Mouse (Mus musculus) neural tube, embryonic 13.5 days (tissue): ENCODE data around the gene Slit3. TPM values are rescaled to one million over a fixed set of nuclear protein-coding genes. Genes with fewer than 3 reads are reported as not detected.

Source experiments
- ATAC-seq: fragments of 200-750 bp; cut with Nextera tagmentation; 2 replicates; pipeline ENCODE4 v1.8.0; 2017; ENCODE audit warnings: low read depth, mild to moderate bottlenecking, moderate TSS enrichment, moderate library complexity
- H3K27ac ChIP-seq: fragments of 300-500 bp; sonication (generic); replicated peaks from 2 replicates; pipeline ENCODE4 v1.5.1; 2015; ENCODE audit warnings: moderate library complexity, mild to moderate bottlenecking, inconsistent platforms
- H3K27me3 ChIP-seq: fragments of 300-500 bp; sonication (generic); 2 replicates; pipeline ENCODE4 v1.6.1; 2015; ENCODE audit warnings: mild to moderate bottlenecking, inconsistent platforms
- H3K36me3 ChIP-seq: fragments of 300-500 bp; sonication (generic); 2 replicates; pipeline ENCODE4 v1.6.1; 2015; ENCODE audit warnings: mild to moderate bottlenecking, inconsistent platforms
- H3K4me1 ChIP-seq: fragments of 300-500 bp; sonication (generic); replicated peaks from 2 replicates; pipeline ENCODE4 v1.6.1; 2015; ENCODE audit warnings: inconsistent platforms
- H3K4me2 ChIP-seq: fragments of 300-500 bp; sonication (generic); 2 replicates; pipeline ENCODE4 v1.6.1; 2015; ENCODE audit warnings: inconsistent platforms, mild to moderate bottlenecking, moderate library complexity
- H3K4me3 ChIP-seq: fragments of 300-500 bp; sonication (generic); 2 replicates; pipeline ENCODE4 v1.5.1; 2015; ENCODE audit warnings: mild to moderate bottlenecking, inconsistent platforms
- H3K9ac ChIP-seq: fragments of 300-500 bp; sonication (generic); 2 replicates; pipeline ENCODE4 v1.6.1; 2015; ENCODE audit warnings: moderate library complexity, mild to moderate bottlenecking, inconsistent platforms
- H3K9me3 ChIP-seq: fragments of 300-500 bp; sonication (generic); 2 replicates; pipeline ENCODE4 v1.6.1; 2016; ENCODE audit warnings: inconsistent platforms
- WGBS: fragments of 180-500 bp; shearing (Covaris S2); methylation state at CpG from one replicate; pipeline ENCODE4 v1.1.7; 2015; 5-methylcytosine and 5-hydroxymethylcytosine counted together
- polyA plus RNA-seq: library from polyadenylated mRNA; unstranded; fragments of >200 nt; fragmentation: Nextera tagmentation; extraction: Ambion mirVana; gene quantifications from 2 replicates; pipeline ENCODE4 v1.2.1, GENCODE M21; 2015

Gene Slit3
- polyA plus RNA-seq, 1 experiment from 2014 or later = 31.2 TPM

- no peaks in the 10 kb centered on the region; the same call in 1 of the 2 replicates for H3K36me3 ChIP-seq
- WGBS = 54% methylated on average over 6 of the region's 6 CpGs
- H3K27ac ChIP-seq = no peak overlapping the region; the same call in 1 of the 2 replicates
- peaks cover 80% of the 10 kb centered on the region for H3K4me1 ChIP-seq
- no peak overlapping the region for H3K9ac ChIP-seq
- no peak overlapping the region for H3K4me2 ChIP-seq
- H3K27me3 ChIP-seq = no peaks in the 10 kb centered on the region
- no peaks in the 10 kb centered on the region for H3K9me3 ChIP-seq
- no peak overlapping the region for H3K4me3 ChIP-seq
- no peak for ATAC-seq
Measured at GRCm38 (mm10) chr11:35597882-35598281, 476.9 kb downstream of the Slit3 start.

- no peak for ATAC-seq
- WGBS = 43% methylated on average over 7 of the region's 7 CpGs
- Histone ChIP-seq H3K4me3 (no peak overlapping the region), H3K36me3 (no peaks in the 10 kb centered on the region; the same call in 1 of the 2 replicates), H3K4me1 (peaks cover 75% of the 10 kb centered on the region), H3K4me2 (no peak overlapping the region), H3K9me3 (no peaks in the 10 kb centered on the region), H3K9ac (no peak overlapping the region), H3K27me3 (no peaks in the 10 kb centered on the region), H3K27ac (no peak overlapping the region)
Measured at GRCm38 (mm10) chr11:35598732-35599131, 477.7 kb downstream of the Slit3 start.

- Histone ChIP-seq H3K36me3 (no peaks in the 10 kb centered on the region; the same call in 1 of the 2 replicates), H3K9me3 (no peaks in the 10 kb centered on the region), H3K4me2 (no peak overlapping the region), H3K4me3 (no peak overlapping the region), H3K27me3 (no peaks in the 10 kb centered on the region), H3K27ac (no peak overlapping the region), H3K9ac (no peak overlapping the region), H3K4me1 (peaks cover 56% of the 10 kb centered on the region)
- ATAC-seq = peak; percentile 64; the same call in 1 of the 2 replicates
- 44% methylated on average over 10 of the region's 10 CpGs for WGBS
Measured at GRCm38 (mm10) chr11:35601652-35602240, 480.7 kb downstream of the Slit3 start.

DNA sequence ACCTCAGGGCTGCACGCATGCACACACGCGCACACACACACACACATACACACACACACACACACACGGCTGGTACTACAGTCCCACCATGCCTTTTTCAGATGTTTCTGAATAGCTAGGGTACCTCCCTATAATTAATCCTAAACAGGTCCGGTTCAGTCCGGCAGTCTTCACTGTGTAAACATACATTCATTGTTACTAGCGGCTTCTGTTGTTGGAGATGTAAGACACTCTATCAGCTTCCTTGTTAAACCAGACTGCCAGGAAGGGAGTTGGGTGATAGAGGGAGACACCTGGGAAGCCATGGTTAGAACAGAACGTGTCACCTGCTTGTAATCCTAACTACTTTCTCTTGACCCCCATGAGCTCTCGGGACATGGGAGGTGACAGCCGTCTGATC is 481.6 kb downstream of the Slit3 start:
- Histone ChIP-seq H3K4me3 (no peak overlapping the region), H3K9ac (no peak overlapping the region), H3K4me2 (no peak overlapping the region), H3K9me3 (no peaks in the 10 kb centered on the region), H3K4me1 (peaks cover 50% of the 10 kb centered on the region), H3K36me3 (no peaks in the 10 kb centered on the region; the same call in 1 of the 2 replicates), H3K27ac (no peak overlapping the region), H3K27me3 (no peaks in the 10 kb centered on the region)
- WGBS = 78% methylated on average over 10 of the region's 10 CpGs
- no peak for ATAC-seq

- Histone ChIP-seq H3K4me3 (no peak overlapping the region), H3K4me1 (peaks cover 47% of the 10 kb centered on the region)
- 66% methylated on average over 6 of the region's 6 CpGs for WGBS
Measured at GRCm38 (mm10) chr11:35603946-35604345, 482.9 kb downstream of the Slit3 start.

GRCm38 (mm10) chr11:35604848-35605790 is 484.1 kb downstream of the Slit3 start:
- Histone ChIP-seq H3K27me3 (no peaks in the 10 kb centered on the region), H3K4me3 (no peak overlapping the region), H3K27ac (no peak overlapping the region), H3K9me3 (no peaks in the 10 kb centered on the region), H3K4me1 (peaks cover 50% of the 10 kb centered on the region), H3K36me3 (no peaks in the 10 kb centered on the region), H3K4me2 (no peak overlapping the region), H3K9ac (no peak overlapping the region)
- 77% methylated on average over 18 of the region's 18 CpGs for WGBS
- no peak for ATAC-seq

More at GRCm38 (mm10) chr11:35603946-35604345, 482.9 kb downstream of the Slit3 start:
- no peak for ATAC-seq
- H3K27ac ChIP-seq = no peak overlapping the region
- H3K9ac ChIP-seq = no peak overlapping the region
- no peak overlapping the region for H3K4me2 ChIP-seq
- H3K36me3 ChIP-seq = no peaks in the 10 kb centered on the region; the same call in 1 of the 2 replicates
- H3K27me3 ChIP-seq = no peaks in the 10 kb centered on the region
- H3K9me3 ChIP-seq = no peaks in the 10 kb centered on the region

GRCm38 (mm10) chr11:35607191-35607590 is 486.2 kb downstream of the Slit3 start:
- WGBS = 90% methylated on average over 4 of the region's 4 CpGs
- no peaks in the 10 kb centered on the region for H3K9me3 ChIP-seq
- no peak overlapping the region for H3K4me2 ChIP-seq
- peaks cover 4% of the 10 kb centered on the region; the same call in 1 of the 2 replicates for H3K27me3 ChIP-seq
- no peak for ATAC-seq
- peaks cover 42% of the 10 kb centered on the region for H3K4me1 ChIP-seq
- no peak overlapping the region for H3K9ac ChIP-seq
- no peaks in the 10 kb centered on the region for H3K36me3 ChIP-seq
- H3K27ac ChIP-seq = no peak overlapping the region
- H3K4me3 ChIP-seq = no peak overlapping the region

DNA sequence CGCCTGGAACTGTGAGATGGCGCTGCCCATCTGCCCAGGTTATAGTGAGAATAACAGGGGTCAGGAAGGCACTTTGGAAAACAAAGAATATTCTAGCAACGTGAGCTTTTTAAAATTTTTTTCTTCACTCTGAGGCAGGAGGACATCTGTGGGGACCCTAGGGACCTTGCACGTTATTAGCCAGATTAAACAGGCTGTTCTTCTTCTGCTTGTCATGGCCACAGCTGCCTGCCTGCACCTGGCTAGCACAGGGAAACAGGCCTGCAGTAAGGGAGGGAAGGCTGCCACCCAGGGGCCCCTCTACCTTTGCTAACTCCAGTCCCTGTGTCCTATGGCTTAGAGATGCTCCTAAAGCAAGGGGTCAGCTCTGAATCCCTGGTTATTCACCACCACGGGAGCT is 487.8 kb downstream of the Slit3 start:
- 50% methylated on average over 5 of the region's 5 CpGs for WGBS
- Histone ChIP-seq H3K36me3 (no peaks in the 10 kb centered on the region), H3K9ac (no peak overlapping the region), H3K4me2 (no peak overlapping the region), H3K4me3 (no peak overlapping the region), H3K27ac (0 out of 2 replicates have a peak overlapping the region, but pooled peaks have one; percentile 25), H3K9me3 (no peaks in the 10 kb centered on the region), H3K27me3 (peaks cover 4% of the 10 kb centered on the region; the same call in 1 of the 2 replicates), H3K4me1 (peaks cover 43% of the 10 kb centered on the region)
- ATAC-seq = peak; percentile 47; the same call in 1 of the 2 replicates

GRCm38 (mm10) chr11:35612262-35612896 is 491.4 kb downstream of the Slit3 start:
- peaks cover 39% of the 10 kb centered on the region for H3K4me1 ChIP-seq
- H3K9ac ChIP-seq = no peak overlapping the region
- H3K36me3 ChIP-seq = no peaks in the 10 kb centered on the region
- H3K27me3 ChIP-seq = peaks cover 4% of the 10 kb centered on the region; the same call in 1 of the 2 replicates
- 41% methylated on average over 13 of the region's 13 CpGs for WGBS
- no peaks in the 10 kb centered on the region for H3K9me3 ChIP-seq
- peak overlapping the region; percentile 52 for H3K27ac ChIP-seq
- peak; percentile 30; the same call in 1 of the 2 replicates for ATAC-seq
- no peak overlapping the region for H3K4me3 ChIP-seq
- no peak overlapping the region for H3K4me2 ChIP-seq

DNA sequence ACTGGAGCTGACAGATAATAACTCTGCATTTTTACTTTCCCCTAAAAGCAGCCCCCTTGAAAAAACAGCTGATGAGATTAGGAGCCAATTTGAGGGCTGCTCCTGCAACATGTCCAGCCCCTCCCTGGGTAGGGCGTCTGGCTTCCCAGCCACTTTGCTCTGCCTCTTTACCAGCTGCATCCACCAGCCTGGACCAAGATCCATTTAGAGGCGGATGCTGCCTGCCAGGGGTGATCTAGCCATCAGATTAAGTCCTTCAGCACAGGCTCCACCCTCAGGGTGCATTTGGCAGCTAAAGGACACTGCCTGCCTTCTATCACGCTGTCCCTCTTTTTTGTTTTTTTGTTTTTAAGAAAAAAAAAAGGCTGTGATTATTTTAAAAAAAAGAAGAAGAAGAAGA is 493.5 kb downstream of the Slit3 start:
- Histone ChIP-seq H3K4me3 (no peak overlapping the region), H3K4me2 (no peak overlapping the region), H3K27me3 (peaks cover 4% of the 10 kb centered on the region; the same call in 1 of the 2 replicates), H3K27ac (no peak overlapping the region), H3K9ac (no peak overlapping the region), H3K36me3 (no peaks in the 10 kb centered on the region), H3K9me3 (no peaks in the 10 kb centered on the region), H3K4me1 (peaks cover 27% of the 10 kb centered on the region)
- ATAC-seq = no peak
- 63% methylated on average over 3 of the region's 3 CpGs for WGBS

DNA sequence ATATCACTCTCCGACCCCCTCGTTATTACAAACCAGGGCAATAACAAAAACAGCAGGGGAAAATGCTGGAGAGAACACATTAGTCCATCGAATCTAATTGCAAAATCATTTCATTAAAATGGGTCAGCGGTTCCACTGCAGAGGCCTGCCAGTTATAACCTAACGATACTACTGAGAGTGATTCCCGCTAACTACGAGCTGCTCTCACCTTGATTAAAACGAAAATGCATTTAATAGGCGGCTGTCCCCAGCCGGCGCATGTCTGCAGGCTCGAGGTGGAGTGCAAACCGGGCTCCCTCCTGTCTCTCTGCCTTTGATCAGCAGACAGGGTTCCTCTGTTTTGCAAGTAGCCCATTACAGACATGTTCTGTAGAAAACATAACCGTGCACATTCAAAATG is 498.4 kb downstream of the Slit3 start:
- no peaks in the 10 kb centered on the region for H3K27me3 ChIP-seq
- no peak overlapping the region for H3K4me2 ChIP-seq
- no peak overlapping the region for H3K4me3 ChIP-seq
- no peaks in the 10 kb centered on the region for H3K9me3 ChIP-seq
- peak; percentile 44 for ATAC-seq
- H3K4me1 ChIP-seq = peaks cover 12% of the 10 kb centered on the region
- H3K27ac ChIP-seq = peak overlapping the region; percentile 33; the same call in 1 of the 2 replicates
- 54% methylated on average over 14 of the region's 14 CpGs for WGBS
- H3K36me3 ChIP-seq = no peaks in the 10 kb centered on the region
- H3K9ac ChIP-seq = no peak overlapping the region

- Histone ChIP-seq H3K27ac (no peak overlapping the region), H3K9me3 (no peaks in the 10 kb centered on the region), H3K4me1 (peaks cover 38% of the 10 kb centered on the region), H3K27me3 (no peaks in the 10 kb centered on the region), H3K9ac (no peak overlapping the region), H3K36me3 (no peaks in the 10 kb centered on the region), H3K4me2 (no peak overlapping the region), H3K4me3 (no peak overlapping the region)
- WGBS = 83% methylated on average over 3 of the region's 3 CpGs
- no peak for ATAC-seq
Measured at GRCm38 (mm10) chr11:35622736-35623135, 501.7 kb downstream of the Slit3 start.
